Mouse (Mus musculus) embryonic fibroblast, embryonic 13.5 days (primary cell): ENCODE data around the gene Tex52.

ENCODE experiments used
- CTCF ChIP-seq: IDR thresholded peaks from 2 replicates; pipeline ENCODE4 v1.5.1; 2011; ENCODE audit warnings: mild to moderate bottlenecking, control low read depth, low read length, moderate library complexity, borderline replicate concordance; ENCODE audit not compliant: insufficient read depth
- POLR2A ChIP-seq: IDR thresholded peaks from 2 replicates; pipeline ENCODE4 v1.6.1; 2011; ENCODE audit warnings: low read depth, mild to moderate bottlenecking, control low read depth, low read length, moderate library complexity

DNA sequence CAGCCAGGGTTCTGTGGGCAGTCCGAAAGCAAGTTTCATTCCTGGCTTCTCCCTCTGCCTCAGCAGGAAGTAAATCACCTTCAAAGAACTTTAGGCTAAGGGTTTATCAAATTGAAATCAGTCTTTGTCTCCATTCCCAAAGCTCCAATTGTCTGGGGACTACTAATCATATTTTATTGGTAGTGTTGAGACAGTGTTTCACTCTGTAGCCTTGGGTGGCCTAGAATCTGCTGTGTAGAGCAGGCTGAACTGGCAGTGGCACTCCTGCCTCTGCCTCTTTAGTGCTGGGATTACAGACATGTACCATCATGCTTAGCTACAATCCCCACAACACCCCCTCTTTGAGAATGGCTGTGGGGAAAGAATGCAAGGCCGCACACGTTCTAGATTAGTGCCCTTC lies 46.2 kb downstream of the Tex52 start:
- TF ChIP-seq CTCF (no peak), POLR2A (no peak)
